Mouse (Mus musculus) hindbrain, postnatal 0 days (tissue): ENCODE results near the gene Nt5c2. TPM values are rescaled to one million over a fixed set of nuclear protein-coding genes. Genes with fewer than 3 reads are reported as not detected.

Source experiments
- ATAC-seq: fragments of 200-750 bp; cut with Nextera tagmentation; 2 replicates; pipeline ENCODE4 v1.8.0; 2017; ENCODE audit warnings: mild to moderate bottlenecking, moderate TSS enrichment, moderate library complexity
- DNase-seq: peaks from one replicate; pipeline ENCODE4 v3.0.0-alpha.2; 2015; ENCODE audit warnings: low spot score
- H3K27ac ChIP-seq: fragments of 300-500 bp; sonication (generic); 2 replicates; pipeline ENCODE4 v1.5.1; 2014; ENCODE audit warnings: mild to moderate bottlenecking
- H3K27me3 ChIP-seq: fragments of 300-500 bp; sonication (generic); 2 replicates; pipeline ENCODE4 v1.6.1; 2014; ENCODE audit warnings: low read length, mixed read lengths; ENCODE audit not compliant: insufficient read depth
- H3K36me3 ChIP-seq: fragments of 300-500 bp; sonication (generic); 2 replicates; pipeline ENCODE4 v1.6.1; 2014; ENCODE audit warnings: low read length, mixed read lengths; ENCODE audit not compliant: insufficient read depth
- H3K4me1 ChIP-seq: fragments of 300-500 bp; sonication (generic); 2 replicates; pipeline ENCODE4 v1.6.1; 2014; ENCODE audit warnings: antibody characterized with exemption, low read length, mixed read lengths; ENCODE audit not compliant: insufficient read depth
- H3K4me2 ChIP-seq: fragments of 300-500 bp; sonication (generic); 2 replicates; pipeline ENCODE4 v1.6.1; 2014; ENCODE audit warnings: low read depth, mild to moderate bottlenecking, low read length, moderate library complexity, mixed read lengths
- H3K4me3 ChIP-seq: fragments of 300-500 bp; sonication (generic); 2 replicates; pipeline ENCODE4 v1.5.1; 2014; ENCODE audit warnings: low read length
- H3K9ac ChIP-seq: fragments of 300-500 bp; sonication (generic); replicated peaks from 2 replicates; pipeline ENCODE4 v1.6.1; 2014; ENCODE audit warnings: mild to moderate bottlenecking, low read length, moderate library complexity, mixed read lengths
- H3K9me3 ChIP-seq: fragments of 300-500 bp; sonication (generic); 2 replicates; pipeline ENCODE4 v1.6.1; 2016; ENCODE audit warnings: low read length, mixed read lengths
- CTCF ChIP-seq: IDR thresholded peaks from 2 replicates; pipeline ENCODE4 v1.5.1; 2016; ENCODE audit warnings: antibody characterized with exemption, control low read depth, low read depth
- WGBS: fragments of 180-500 bp; shearing (Covaris S2); extraction: QIAGEN DNeasy Blood & Tissue Kit; methylation state at CpG from one replicate; pipeline ENCODE4 v1.1.7; 2014; 5-methylcytosine and 5-hydroxymethylcytosine counted together
- polyA plus RNA-seq: library from polyadenylated mRNA; unstranded; fragments of >200 nt; fragmentation: Nextera tagmentation; extraction: Ambion mirVana; gene quantifications from 2 replicates; pipeline ENCODE4 v1.2.1, GENCODE M21; 2015
- total RNA-seq: library from RNA; depleted of rRNA; stranded (reverse); fragments of >200 nt; gene quantifications from 2 replicates; pipeline ENCODE4 v1.2.3, GENCODE M21; 2014

The Nt5c2 gene
- total and polyA plus RNA-seq, 2 experiments from 2014 or later, result 43.4 to 79.8 TPM

GRCm38 (mm10) chr19:46952986-46953385 is 62.0 kb downstream of the Nt5c2 start:
- no peak for TF ChIP-seq CTCF
- H3K27me3 ChIP-seq, result no peaks in the 10 kb centered on the region
- ATAC-seq, result no peak
- H3K36me3 ChIP-seq, result peaks cover 5% of the 10 kb centered on the region; the same call in 1 of the 2 replicates
- H3K4me3 ChIP-seq, result no peak overlapping the region
- no peaks in the 10 kb centered on the region; the same call in 1 of the 2 replicates for H3K4me1 ChIP-seq
- WGBS, result 69% methylated on average over 5 of the region's 5 CpGs
- H3K4me2 ChIP-seq, result no peak overlapping the region
- no peak for DNase-seq
- no peaks in the 10 kb centered on the region for H3K9me3 ChIP-seq
- no peak overlapping the region for H3K9ac ChIP-seq
- no peak overlapping the region for H3K27ac ChIP-seq

DNA sequence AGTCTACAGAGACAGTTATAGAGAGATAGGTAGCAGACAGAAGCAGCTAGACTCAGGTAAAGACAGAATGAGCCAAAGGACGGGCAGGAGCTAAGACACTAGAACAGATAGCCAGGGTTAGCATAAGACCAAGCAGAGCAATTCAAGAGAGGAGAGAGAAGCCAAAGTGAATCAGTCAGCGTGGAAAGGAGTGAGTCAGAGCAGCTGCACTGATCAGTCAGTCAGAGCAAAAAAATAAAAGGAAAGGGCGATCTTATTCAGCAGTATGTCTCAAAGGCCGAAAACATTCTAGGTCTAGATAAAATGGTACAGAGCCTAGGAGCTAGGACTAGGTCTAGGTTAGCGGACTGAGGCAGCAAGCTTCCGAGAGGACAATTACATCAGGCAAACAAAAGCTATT is 70.6 kb downstream of the Nt5c2 start:
- no peak overlapping the region for H3K27ac ChIP-seq
- no peak overlapping the region for H3K4me2 ChIP-seq
- no peaks in the 10 kb centered on the region for H3K27me3 ChIP-seq
- no peaks in the 10 kb centered on the region for H3K4me1 ChIP-seq
- no peak for ATAC-seq
- no peaks in the 10 kb centered on the region for H3K9me3 ChIP-seq
- 85% methylated on average over 6 of the region's 6 CpGs for WGBS
- no peaks in the 10 kb centered on the region; the same call in 1 of the 2 replicates for H3K36me3 ChIP-seq
- no peak overlapping the region for H3K9ac ChIP-seq
- no peak overlapping the region for H3K4me3 ChIP-seq
- no peak for DNase-seq
- TF ChIP-seq CTCF, result no peak

DNA sequence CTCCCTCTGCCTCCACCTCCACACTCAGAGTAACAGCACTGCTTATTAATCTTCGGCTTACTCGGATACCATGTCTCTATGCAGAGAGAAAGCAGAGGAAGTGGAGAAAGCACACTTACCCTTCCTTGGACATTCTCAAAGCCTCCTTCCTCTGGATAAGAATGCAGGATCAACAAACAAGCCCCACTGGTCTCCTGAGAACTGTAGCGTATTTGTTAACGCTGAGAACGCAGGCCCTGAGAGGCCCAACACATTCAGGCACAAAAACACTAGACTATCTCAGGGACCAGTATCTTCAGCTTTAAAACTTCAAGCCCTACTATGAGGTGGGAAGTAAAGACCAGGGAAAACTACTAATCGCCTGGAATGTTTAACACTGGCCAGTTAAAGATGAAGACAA is 77.8 kb downstream of the Nt5c2 start:
- Histone ChIP-seq H3K4me1 (no peaks in the 10 kb centered on the region), H3K9ac (no peak overlapping the region; the same call in 1 of the 2 replicates), H3K36me3 (no peaks in the 10 kb centered on the region; the same call in 1 of the 2 replicates), H3K9me3 (no peaks in the 10 kb centered on the region), H3K4me3 (no peak overlapping the region), H3K27me3 (no peaks in the 10 kb centered on the region), H3K4me2 (peak overlapping the region; percentile 37; the same call in 1 of the 2 replicates), H3K27ac (peak overlapping the region; percentile 84)
- no peak for ATAC-seq
- TF ChIP-seq CTCF, result no peak
- DNase-seq, result no peak
- 43% methylated on average over 6 of the region's 6 CpGs for WGBS

DNA sequence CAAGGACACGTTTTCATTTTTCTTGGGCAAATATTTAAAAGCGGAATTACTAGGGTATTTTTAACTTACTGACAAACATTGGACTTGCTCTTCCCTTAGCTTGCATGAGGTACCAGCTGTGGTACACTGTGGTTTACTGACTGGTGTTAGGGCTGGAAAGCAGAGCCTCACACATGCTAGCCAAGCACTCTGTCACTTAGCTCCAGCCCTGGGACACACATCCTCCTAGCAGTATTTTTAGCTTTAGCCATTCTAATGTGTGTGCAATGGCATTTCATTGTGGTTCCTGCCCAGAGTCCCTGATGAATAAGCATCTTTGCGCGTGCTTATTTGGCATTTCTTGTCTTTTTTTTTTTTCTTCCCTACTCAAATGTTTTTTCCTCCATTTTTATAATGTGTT is 80.9 kb downstream of the Nt5c2 start:
- Histone ChIP-seq H3K36me3 (no peaks in the 10 kb centered on the region), H3K4me3 (no peak overlapping the region), H3K4me2 (no peak overlapping the region), H3K9me3 (no peaks in the 10 kb centered on the region), H3K27ac (no peak overlapping the region), H3K9ac (no peak overlapping the region), H3K27me3 (no peaks in the 10 kb centered on the region), H3K4me1 (0 out of 2 replicates have a peak, but pooled peaks cover 1% of the 10 kb centered on the region)
- ATAC-seq (no peak), DNase-seq (no peak)
- no peak for TF ChIP-seq CTCF
- 85% methylated on average over 4 of the region's 4 CpGs for WGBS

DNA sequence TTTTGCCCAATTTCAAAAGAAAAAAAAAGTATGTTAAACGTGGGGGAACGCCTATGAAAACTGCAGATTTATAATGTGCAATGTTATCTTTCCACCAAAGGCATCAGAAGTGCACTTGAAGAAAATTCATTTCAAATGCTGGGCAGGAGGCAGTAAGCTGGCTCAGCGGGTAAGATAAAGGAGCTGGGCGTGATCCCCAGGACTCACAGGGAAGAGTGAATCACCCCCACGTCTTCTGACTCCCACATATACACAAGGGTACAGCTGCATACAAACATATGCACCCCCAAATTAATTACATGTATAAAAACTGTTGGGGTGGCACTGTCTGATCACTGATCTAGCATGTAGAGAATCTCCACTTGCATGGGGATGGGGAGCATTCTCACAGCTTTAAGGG is 82.3 kb downstream of the Nt5c2 start:
- Histone ChIP-seq H3K27me3 (no peaks in the 10 kb centered on the region), H3K4me2 (no peak overlapping the region), H3K4me1 (0 out of 2 replicates have a peak, but pooled peaks cover 2% of the 10 kb centered on the region), H3K9me3 (no peaks in the 10 kb centered on the region), H3K27ac (no peak overlapping the region), H3K36me3 (no peaks in the 10 kb centered on the region), H3K4me3 (no peak overlapping the region), H3K9ac (no peak overlapping the region)
- no peak for DNase-seq
- ATAC-seq, result no peak
- 79% methylated on average over 5 of the region's 5 CpGs for WGBS
- no peak for TF ChIP-seq CTCF

GRCm38 (mm10) chr19:46930026-46930425 is 84.9 kb downstream of the Nt5c2 start:
- Histone ChIP-seq H3K9me3 (no peaks in the 10 kb centered on the region), H3K4me3 (no peak overlapping the region), H3K4me2 (no peak overlapping the region), H3K9ac (no peak overlapping the region), H3K36me3 (no peaks in the 10 kb centered on the region), H3K27ac (no peak overlapping the region), H3K4me1 (0 out of 2 replicates have a peak, but pooled peaks cover 2% of the 10 kb centered on the region), H3K27me3 (no peaks in the 10 kb centered on the region)
- ATAC-seq (no peak), DNase-seq (no peak)
- TF ChIP-seq CTCF, result no peak
- WGBS, result 72% methylated on average over 5 of the region's 5 CpGs

- 0 out of 2 replicates have a peak, but pooled peaks cover 2% of the 10 kb centered on the region for H3K4me1 ChIP-seq
- H3K4me3 ChIP-seq, result no peak overlapping the region
- DNase-seq (peak; percentile 75), ATAC-seq (no peak)
- no peak overlapping the region for H3K27ac ChIP-seq
- no peaks in the 10 kb centered on the region for H3K36me3 ChIP-seq
- no peaks in the 10 kb centered on the region for H3K9me3 ChIP-seq
- no peaks in the 10 kb centered on the region for H3K27me3 ChIP-seq
- 48% methylated on average over 6 of the region's 6 CpGs for WGBS
- TF ChIP-seq CTCF, result no peak
- H3K4me2 ChIP-seq, result no peak overlapping the region
- H3K9ac ChIP-seq, result no peak overlapping the region
Measured at GRCm38 (mm10) chr19:46929044-46929587, 85.8 kb downstream of the Nt5c2 start.
